Mouse (Mus musculus) ES-E14 (cell line): ENCODE measurements at regions not wholly inside any gene's neighbourhood (a gene's known extent, or its start where the extent isn't known, plus 50 kb on each side); places are given as distances from the start of the nearest gene placed in this dataset.

Experiments
- MAFK ChIP-seq: IDR thresholded peaks from 2 replicates; pipeline ENCODE4 v1.6.1; 2014; ENCODE audit warnings: mild to moderate bottlenecking, low read depth, low read length, inconsistent platforms; ENCODE audit not compliant: insufficient read depth
- ZC3H11A ChIP-seq: IDR thresholded peaks from 2 replicates; pipeline ENCODE4 v1.6.1; 2012; ENCODE audit warnings: low read depth, mild to moderate bottlenecking, inconsistent platforms, low read length, borderline replicate concordance

DNA sequence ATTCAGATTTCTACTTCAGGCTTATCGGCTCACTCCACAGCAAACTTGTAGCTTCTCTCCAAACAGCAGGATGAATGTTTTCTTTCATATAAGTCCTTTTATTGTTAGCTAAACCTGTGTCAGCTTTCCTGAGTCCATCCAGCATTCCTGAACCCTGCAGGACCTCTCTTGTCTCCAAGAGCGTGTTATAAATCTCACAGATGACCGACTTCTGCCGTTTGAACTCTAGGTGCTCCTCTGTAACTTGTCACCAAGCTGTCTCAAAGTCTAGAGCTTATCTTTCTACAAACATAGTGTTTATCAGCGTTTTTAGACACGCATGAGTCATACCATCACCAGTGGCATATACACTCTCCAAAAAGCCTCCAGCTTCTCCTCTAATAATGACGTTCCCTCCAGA is 132.4 kb upstream of the Tmc3 start:
- TF ChIP-seq MAFK: no peak
- TF ChIP-seq ZC3H11A: no peak
